Mouse (Mus musculus) forebrain, embryonic 10.5 days (tissue): ENCODE measurements around the gene Il11ra1. TPM values are rescaled to one million over a fixed set of nuclear protein-coding genes. Genes with fewer than 3 reads are reported as not detected.

Experiments used
- DNase-seq: peaks from one replicate; pipeline ENCODE4 v3.0.0-alpha.2; 2017; ENCODE audit warnings: low spot score; ENCODE audit errors: extremely low spot score
- H3K27ac ChIP-seq: fragments of 300-500 bp; sonication (generic); 2 replicates; pipeline ENCODE4 v1.5.1; 2016; ENCODE audit warnings: mild to moderate bottlenecking
- H3K27me3 ChIP-seq: fragments of 300-500 bp; sonication (generic); 2 replicates; pipeline ENCODE4 v1.6.1; 2016; ENCODE audit warnings: mild to moderate bottlenecking; ENCODE audit not compliant: poor library complexity, severe bottlenecking
- H3K36me3 ChIP-seq: fragments of 300-500 bp; sonication (generic); replicated peaks from 2 replicates; pipeline ENCODE4 v1.6.1; 2016; ENCODE audit warnings: mild to moderate bottlenecking, moderate library complexity
- H3K4me1 ChIP-seq: fragments of 300-500 bp; sonication (generic); 2 replicates; pipeline ENCODE4 v1.6.1; 2016
- H3K4me3 ChIP-seq: fragments of 300-500 bp; sonication (generic); 2 replicates; pipeline ENCODE4 v1.5.1; 2016; ENCODE audit warnings: mild to moderate bottlenecking, moderate library complexity
- H3K9me3 ChIP-seq: fragments of 300-500 bp; sonication (generic); 2 replicates; pipeline ENCODE4 v1.6.1; 2016; ENCODE audit warnings: mild to moderate bottlenecking, moderate library complexity
- WGBS: fragments of 180-500 bp; shearing (Covaris S2); methylation state at CpG from one replicate; pipeline ENCODE4 v1.1.7; 2016; 5-methylcytosine and 5-hydroxymethylcytosine counted together
- polyA plus RNA-seq: library from polyadenylated mRNA; unstranded; fragments of >200 nt; fragmentation: Nextera tagmentation; extraction: Ambion mirVana; gene quantifications from 2 replicates; pipeline ENCODE4 v1.2.1, GENCODE M21; 2016

Il11ra1 gene
- polyA plus RNA-seq, 1 experiment from 2014 or later = 82.0 TPM

GRCm38 (mm10) chr4:41666646-41667045, 33.1 kb upstream of the Il11ra1 start:
- Histone ChIP-seq H3K4me3 (no peak overlapping the region), H3K4me1 (peaks cover 93% of the 10 kb centered on the region), H3K27ac (peak overlapping the region; percentile 58; the same call in 1 of the 2 replicates), H3K27me3 (peaks cover 35% of the 10 kb centered on the region), H3K36me3 (peaks cover 97% of the 10 kb centered on the region), H3K9me3 (no peaks in the 10 kb centered on the region)
- no peak for DNase-seq
- WGBS = 84% methylated on average over 11 of the region's 11 CpGs

DNA sequence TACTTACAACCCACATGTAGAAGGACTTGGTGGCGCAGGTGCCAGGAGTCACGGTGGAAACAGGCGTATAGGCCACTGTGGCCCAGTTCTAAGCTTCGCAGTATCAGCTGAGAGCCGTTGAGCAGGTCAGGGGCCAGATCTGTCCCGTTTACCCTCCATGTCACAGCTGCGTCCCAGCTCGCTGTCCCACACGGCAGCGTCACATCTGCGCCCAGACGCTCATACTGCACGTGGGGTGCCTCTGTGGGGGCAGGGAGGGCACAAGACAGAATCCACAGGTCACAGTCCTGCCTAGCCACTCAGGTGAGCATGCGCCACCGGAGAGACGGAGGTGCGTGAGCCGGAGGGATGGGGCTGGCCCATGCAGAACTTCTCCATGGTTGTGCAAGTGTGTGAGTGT, 29.0 kb upstream of the Il11ra1 start:
- peaks cover 93% of the 10 kb centered on the region for H3K4me1 ChIP-seq
- peak overlapping the region; percentile 89 for H3K27ac ChIP-seq
- no peak for DNase-seq
- H3K9me3 ChIP-seq = no peaks in the 10 kb centered on the region
- WGBS = 84% methylated on average over 18 of the region's 18 CpGs
- peaks cover 36% of the 10 kb centered on the region for H3K27me3 ChIP-seq
- peaks cover 88% of the 10 kb centered on the region for H3K36me3 ChIP-seq
- no peak overlapping the region for H3K4me3 ChIP-seq

GRCm38 (mm10) chr4:41671500-41671899, 28.3 kb upstream of the Il11ra1 start:
- peaks cover 93% of the 10 kb centered on the region for H3K4me1 ChIP-seq
- peak overlapping the region; percentile 38 for H3K4me3 ChIP-seq
- no peaks in the 10 kb centered on the region for H3K9me3 ChIP-seq
- WGBS = 22% methylated on average over 5 of the region's 5 CpGs
- peak overlapping the region; percentile 89 for H3K27ac ChIP-seq
- peaks cover 42% of the 10 kb centered on the region for H3K27me3 ChIP-seq
- DNase-seq = no peak
- peaks cover 90% of the 10 kb centered on the region for H3K36me3 ChIP-seq

- Histone ChIP-seq H3K27ac (peak overlapping the region; percentile 89), H3K4me3 (peak overlapping the region; percentile 38), H3K36me3 (peaks cover 90% of the 10 kb centered on the region), H3K9me3 (no peaks in the 10 kb centered on the region), H3K4me1 (peaks cover 93% of the 10 kb centered on the region), H3K27me3 (peaks cover 48% of the 10 kb centered on the region)
- DNase-seq = peak; percentile 87
- 3% methylated on average over 8 of the region's 8 CpGs for WGBS
Measured at GRCm38 (mm10) chr4:41671963-41672480, 27.8 kb upstream of the Il11ra1 start.

DNA sequence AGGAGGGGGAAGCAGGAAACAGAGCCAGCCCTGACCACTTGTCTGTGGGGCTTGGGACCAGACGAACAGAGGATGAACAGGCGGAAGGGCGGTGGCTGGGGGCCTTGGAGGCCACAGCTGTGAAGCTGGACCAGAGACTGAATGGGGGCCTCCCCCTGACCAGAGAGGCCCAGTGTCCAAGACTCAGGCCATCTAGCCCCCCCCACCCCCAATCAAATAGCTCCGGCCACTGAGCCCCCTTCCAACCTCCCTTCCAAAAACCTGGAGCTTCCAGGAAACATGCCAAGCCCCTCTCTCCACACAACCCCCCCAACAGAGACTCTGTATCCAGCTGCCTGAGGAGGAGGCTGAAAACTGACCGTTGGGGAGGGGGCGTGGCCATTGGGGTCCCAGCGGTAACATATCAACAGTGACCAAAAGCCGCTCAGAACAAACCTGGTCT, 27.2 kb upstream of the Il11ra1 start:
- peak overlapping the region; percentile 38 for H3K4me3 ChIP-seq

GRCm38 (mm10) chr4:41673186-41673585, 26.6 kb upstream of the Il11ra1 start:
- Histone ChIP-seq H3K27ac (peak overlapping the region; percentile 89), H3K4me3 (no peak overlapping the region), H3K4me1 (peaks cover 98% of the 10 kb centered on the region), H3K9me3 (no peaks in the 10 kb centered on the region), H3K36me3 (peaks cover 86% of the 10 kb centered on the region), H3K27me3 (peaks cover 58% of the 10 kb centered on the region)
- DNase-seq = no peak
- 60% methylated on average over 19 of the region's 19 CpGs for WGBS

More for the DNA sequence above, 27.2 kb upstream of the Il11ra1 start:
- Histone ChIP-seq H3K27ac (peak overlapping the region; percentile 89), H3K4me1 (peaks cover 95% of the 10 kb centered on the region), H3K27me3 (peaks cover 53% of the 10 kb centered on the region), H3K36me3 (peaks cover 90% of the 10 kb centered on the region), H3K9me3 (no peaks in the 10 kb centered on the region)
- 7% methylated on average over 8 of the region's 8 CpGs for WGBS
- no peak for DNase-seq

- Histone ChIP-seq H3K36me3 (peaks cover 80% of the 10 kb centered on the region), H3K27ac (peak overlapping the region; percentile 77), H3K27me3 (peaks cover 52% of the 10 kb centered on the region), H3K4me3 (no peak overlapping the region), H3K9me3 (no peaks in the 10 kb centered on the region), H3K4me1 (peaks cover 99% of the 10 kb centered on the region)
- 76% methylated on average over 17 of the region's 17 CpGs for WGBS
- no peak for DNase-seq
Measured at GRCm38 (mm10) chr4:41676248-41677005, 23.4 kb upstream of the Il11ra1 start.

DNA sequence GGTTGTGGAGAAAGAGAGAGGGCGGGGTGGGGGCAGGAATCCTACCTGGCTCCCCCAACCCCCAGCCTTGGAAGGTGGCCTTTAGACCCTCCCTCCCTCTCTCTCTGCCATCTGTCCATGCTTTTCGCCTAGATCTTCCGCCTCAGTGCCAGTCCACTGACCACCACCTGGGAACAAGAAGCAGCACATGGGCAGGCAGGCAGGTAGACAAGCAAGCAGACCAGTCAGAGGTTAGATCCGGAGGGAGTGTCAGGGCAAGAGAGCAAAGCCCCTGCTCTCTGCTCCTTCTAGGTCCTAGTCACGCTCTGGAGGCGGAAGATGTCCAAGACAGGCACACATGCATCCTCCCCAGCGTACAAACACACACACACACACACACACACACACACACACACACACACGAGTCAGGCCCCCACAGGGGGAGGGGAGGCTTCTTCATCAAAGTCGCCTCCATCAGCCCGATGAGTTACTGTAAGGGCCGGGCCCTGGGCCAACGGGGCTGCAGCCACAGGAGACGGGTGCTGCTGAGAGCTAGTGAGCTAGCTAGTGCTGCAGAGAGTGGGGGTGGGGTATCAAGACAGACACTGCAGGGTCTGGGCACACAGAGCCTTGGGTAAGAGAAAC, 22.7 kb upstream of the Il11ra1 start:
- Histone ChIP-seq H3K27me3 (peaks cover 56% of the 10 kb centered on the region), H3K27ac (peak overlapping the region; percentile 77), H3K36me3 (peaks cover 80% of the 10 kb centered on the region), H3K9me3 (no peaks in the 10 kb centered on the region), H3K4me1 (peaks cover 97% of the 10 kb centered on the region), H3K4me3 (no peak overlapping the region; the same call in 1 of the 2 replicates)
- DNase-seq = no peak
- 50% methylated on average over 13 of the region's 13 CpGs for WGBS

- Histone ChIP-seq H3K4me1 (peaks cover 92% of the 10 kb centered on the region), H3K9me3 (no peaks in the 10 kb centered on the region), H3K27ac (peak overlapping the region; percentile 76), H3K4me3 (no peak overlapping the region), H3K27me3 (peaks cover 48% of the 10 kb centered on the region), H3K36me3 (peaks cover 74% of the 10 kb centered on the region)
- WGBS = 83% methylated on average over 6 of the region's 6 CpGs
- DNase-seq = no peak
Measured at GRCm38 (mm10) chr4:41678863-41679262, 20.9 kb upstream of the Il11ra1 start.

DNA sequence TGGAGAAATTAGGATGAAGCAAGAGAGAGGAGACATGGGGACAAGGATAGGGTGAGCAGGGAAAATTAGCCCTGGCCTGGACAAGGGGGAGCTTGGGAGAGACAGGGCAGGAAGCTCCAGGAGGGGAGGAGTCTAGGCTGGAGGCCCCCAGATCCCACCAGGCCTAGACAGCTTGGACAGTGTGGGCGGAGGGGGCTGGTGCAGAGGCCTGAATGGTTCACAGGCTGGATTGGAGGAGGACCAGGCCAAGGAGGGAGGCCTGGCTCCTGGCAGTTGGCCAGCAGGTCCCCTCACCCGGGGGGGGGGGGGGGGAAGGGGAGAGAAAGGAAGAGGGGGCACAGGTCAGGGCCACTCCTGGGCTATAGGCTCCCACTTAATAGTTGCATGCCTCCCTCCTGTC, 20.5 kb upstream of the Il11ra1 start:
- Histone ChIP-seq H3K9me3 (no peaks in the 10 kb centered on the region), H3K27ac (peak overlapping the region; percentile 76), H3K4me3 (no peak overlapping the region), H3K27me3 (peaks cover 44% of the 10 kb centered on the region), H3K36me3 (peaks cover 70% of the 10 kb centered on the region), H3K4me1 (peaks cover 92% of the 10 kb centered on the region)
- 90% methylated on average over 1 of the region's 2 CpGs for WGBS
- no peak for DNase-seq

- Histone ChIP-seq H3K27ac (peak overlapping the region; percentile 12; the same call in 1 of the 2 replicates), H3K9me3 (no peaks in the 10 kb centered on the region), H3K4me1 (peaks cover 87% of the 10 kb centered on the region), H3K4me3 (no peak overlapping the region), H3K27me3 (peaks cover 32% of the 10 kb centered on the region), H3K36me3 (peaks cover 54% of the 10 kb centered on the region)
- 81% methylated on average over 4 of the region's 4 CpGs for WGBS
- DNase-seq = no peak
Measured at GRCm38 (mm10) chr4:41681176-41681575, 18.6 kb upstream of the Il11ra1 start.

DNA sequence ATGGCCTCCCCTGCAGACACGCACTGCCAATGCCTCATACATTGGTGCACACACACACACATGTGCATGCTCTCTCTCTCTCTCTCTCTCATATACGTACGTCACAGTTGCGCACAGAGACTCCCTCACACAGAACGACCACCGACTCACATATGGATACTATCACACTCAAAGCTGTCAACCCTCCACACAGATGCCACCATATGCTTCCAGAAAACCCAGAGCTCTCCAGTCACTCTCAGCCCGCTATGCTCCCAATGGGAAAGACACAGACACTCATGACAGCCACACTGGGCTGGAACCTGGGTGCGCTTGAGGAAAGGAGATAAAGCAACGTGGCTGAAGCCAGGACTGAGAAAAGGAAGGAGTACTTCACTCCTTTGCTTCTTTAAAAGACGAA, 17.8 kb upstream of the Il11ra1 start:
- no peak overlapping the region for H3K4me3 ChIP-seq
- peaks cover 24% of the 10 kb centered on the region for H3K27me3 ChIP-seq
- DNase-seq = no peak
- H3K9me3 ChIP-seq = no peaks in the 10 kb centered on the region
- H3K27ac ChIP-seq = peak overlapping the region; percentile 70; the same call in 1 of the 2 replicates
- WGBS = 86% methylated on average over 10 of the region's 10 CpGs
- peaks cover 47% of the 10 kb centered on the region for H3K36me3 ChIP-seq
- peaks cover 87% of the 10 kb centered on the region for H3K4me1 ChIP-seq

GRCm38 (mm10) chr4:41682789-41683188, 17.0 kb upstream of the Il11ra1 start:
- peak overlapping the region; percentile 70 for H3K27ac ChIP-seq
- H3K4me3 ChIP-seq = peak overlapping the region; percentile 42; the same call in 1 of the 2 replicates
- 17% methylated on average over 6 of the region's 6 CpGs for WGBS
- no peaks in the 10 kb centered on the region for H3K9me3 ChIP-seq
- H3K4me1 ChIP-seq = peaks cover 87% of the 10 kb centered on the region
- no peak for DNase-seq
- peaks cover 39% of the 10 kb centered on the region for H3K36me3 ChIP-seq
- peaks cover 16% of the 10 kb centered on the region for H3K27me3 ChIP-seq
